Mouse (Mus musculus): ENCODE results near the gene Sephs2. TPM values are rescaled to one million over a fixed set of nuclear protein-coding genes. Genes with fewer than 3 reads are reported as not detected.

Sephs2 gene
- total and polyA plus RNA-seq, 2 experiments from 2014 or later, result 83.2 to 83.9 TPM

- ATAC-seq (no peak), DNase-seq (ENCODE audit: low spot score) (no peak)
- no peak overlapping the region for H3K9ac ChIP-seq (replicated peaks; ENCODE audit: low read length)
- 91% methylated on average over 11 of the region's 11 CpGs for WGBS
- no peak for TF ChIP-seq CTCF (IDR thresholded peaks at IDR 0.05; ENCODE audit: low read depth)
- peaks cover under 1% of the 10 kb centered on the region; the same call in 1 of the 2 replicates for H3K4me1 ChIP-seq (ENCODE audit: insufficient read depth, low read length)
- no peak overlapping the region for H3K4me2 ChIP-seq (ENCODE audit: low read depth, low read length)
- no peaks in the 10 kb centered on the region for H3K9me3 ChIP-seq (ENCODE audit: low read length)
- no peak overlapping the region for H3K27ac ChIP-seq
- no peak overlapping the region for H3K4me3 ChIP-seq (ENCODE audit: low read length)
- no peaks in the 10 kb centered on the region for H3K36me3 ChIP-seq (ENCODE audit: insufficient read depth, low read length)
- H3K27me3 ChIP-seq (ENCODE audit: insufficient read depth, low read length), result no peaks in the 10 kb centered on the region
Measured at GRCm38 (mm10) chr7:127225147-127225995, 48.5 kb downstream of the Sephs2 start.

GRCm38 (mm10) chr7:127224616-127225015 lies 49.2 kb downstream of the Sephs2 start:
- Histone ChIP-seq H3K4me1 (ENCODE audit: insufficient read depth, low read length) (no peaks in the 10 kb centered on the region), H3K27ac (no peak overlapping the region), H3K27me3 (ENCODE audit: insufficient read depth, low read length) (no peaks in the 10 kb centered on the region), H3K4me3 (ENCODE audit: low read length) (no peak overlapping the region), H3K4me2 (ENCODE audit: low read depth, low read length) (no peak overlapping the region), H3K9me3 (ENCODE audit: low read length) (no peaks in the 10 kb centered on the region), H3K36me3 (ENCODE audit: insufficient read depth, low read length) (no peaks in the 10 kb centered on the region), H3K9ac (replicated peaks; ENCODE audit: low read length) (no peak overlapping the region)
- 88% methylated on average over 6 of the region's 6 CpGs for WGBS
- DNase-seq (ENCODE audit: low spot score), result no peak
- no peak for TF ChIP-seq CTCF (IDR thresholded peaks at IDR 0.05; ENCODE audit: low read depth)
- ATAC-seq, result no peak

DNA sequence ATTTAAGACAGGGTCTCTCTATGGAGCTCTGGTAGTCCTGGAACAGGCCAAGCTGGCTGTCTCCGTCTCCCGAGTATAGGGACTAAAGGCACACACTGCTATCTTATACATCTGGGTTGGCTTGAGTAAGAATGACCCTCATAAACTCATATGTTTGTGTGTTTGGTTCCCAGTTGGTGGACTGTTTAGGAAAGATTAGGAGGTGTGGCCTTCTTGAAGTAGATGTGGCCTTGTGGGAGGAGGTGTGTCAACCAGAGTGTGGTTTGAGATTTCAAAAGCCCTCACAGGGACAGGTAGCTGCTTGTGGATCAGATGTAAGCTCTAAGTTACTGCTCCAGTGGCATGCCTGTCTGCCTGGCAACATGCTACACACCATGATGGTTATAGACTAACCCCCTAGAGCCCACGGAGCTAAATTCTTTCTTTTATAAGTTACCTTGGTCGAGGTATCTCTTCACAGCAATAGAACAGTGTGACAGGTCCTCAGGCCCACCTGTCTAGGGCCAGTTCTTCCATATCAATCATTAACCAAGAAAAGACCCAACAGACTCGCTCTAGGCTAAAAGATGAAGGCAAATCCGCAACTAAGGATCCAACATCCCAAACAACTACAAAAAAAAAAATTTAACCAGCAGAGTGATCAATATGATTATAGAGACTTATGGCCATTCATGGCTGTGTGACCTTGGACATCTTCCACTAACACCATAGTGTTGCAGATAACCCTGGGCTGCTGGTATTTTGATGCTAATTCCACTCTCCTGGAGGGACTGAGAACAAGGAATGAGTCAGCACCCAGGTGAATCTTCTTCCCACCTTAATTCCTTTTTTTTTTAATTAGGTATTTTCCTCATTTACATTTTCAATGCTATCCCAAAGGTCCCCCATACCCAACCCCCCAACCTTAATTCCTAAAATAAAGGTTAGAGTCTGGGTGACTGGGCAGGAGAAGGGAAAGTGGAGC lies 50.1 kb downstream of the Sephs2 start:
- DNase-seq (ENCODE audit: low spot score) (no peak), ATAC-seq (no peak)
- Histone ChIP-seq H3K4me2 (ENCODE audit: low read depth, low read length) (no peak overlapping the region), H3K4me1 (ENCODE audit: insufficient read depth, low read length) (no peaks in the 10 kb centered on the region), H3K36me3 (ENCODE audit: insufficient read depth, low read length) (no peaks in the 10 kb centered on the region), H3K9ac (replicated peaks; ENCODE audit: low read length) (no peak overlapping the region), H3K9me3 (ENCODE audit: low read length) (no peaks in the 10 kb centered on the region), H3K27me3 (ENCODE audit: insufficient read depth, low read length) (no peaks in the 10 kb centered on the region), H3K27ac (no peak overlapping the region), H3K4me3 (ENCODE audit: low read length) (no peak overlapping the region)
- 90% methylated on average over 6 of the region's 6 CpGs for WGBS
- no peak for TF ChIP-seq CTCF (IDR thresholded peaks at IDR 0.05; ENCODE audit: low read depth)

DNA sequence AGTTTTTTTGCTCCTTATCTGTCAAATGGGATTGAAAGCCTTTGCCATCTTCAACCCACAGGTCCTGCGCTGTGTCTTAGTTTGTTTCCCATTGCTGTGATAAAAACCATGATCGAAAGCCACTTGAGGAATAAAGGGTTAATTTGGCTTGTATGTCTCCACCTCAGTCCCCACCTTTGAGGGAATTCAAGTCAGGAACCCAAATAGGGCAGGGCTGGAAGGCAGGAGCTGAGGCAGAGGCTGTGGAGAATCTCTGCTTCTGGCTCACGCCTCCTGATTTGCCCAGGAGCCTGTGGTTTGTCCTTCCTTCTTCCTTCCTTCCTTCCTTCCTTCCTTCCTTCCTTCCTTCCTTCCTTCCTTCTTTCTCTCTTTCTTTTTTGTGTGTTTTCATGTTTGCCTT lies 50.7 kb downstream of the Sephs2 start:
- no peak for TF ChIP-seq CTCF (IDR thresholded peaks at IDR 0.05; ENCODE audit: low read depth)
- Histone ChIP-seq H3K4me3 (ENCODE audit: low read length) (no peak overlapping the region), H3K27ac (no peak overlapping the region), H3K4me1 (ENCODE audit: insufficient read depth, low read length) (no peaks in the 10 kb centered on the region), H3K9ac (replicated peaks; ENCODE audit: low read length) (no peak overlapping the region), H3K4me2 (ENCODE audit: low read depth, low read length) (no peak overlapping the region), H3K9me3 (ENCODE audit: low read length) (no peaks in the 10 kb centered on the region), H3K27me3 (ENCODE audit: insufficient read depth, low read length) (no peaks in the 10 kb centered on the region), H3K36me3 (ENCODE audit: insufficient read depth, low read length) (no peaks in the 10 kb centered on the region)
- ATAC-seq, result no peak
- DNase-seq (ENCODE audit: low spot score), result no peak
- WGBS, result 97% methylated on average over 3 of the region's 3 CpGs

Other genes with a start within 250 kb of the Sephs2 start
- gene Maz, start 247.0 kb downstream of the Sephs2 start, total RNA-seq (2014; rRNA removed), result 222 and 237 TPM in 2 replicates
- 69.3 and 70.5 TPM in 2 replicates for gene Maz, start 247.0 kb downstream of the Sephs2 start, polyA plus RNA-seq (2015; fragmentation: Nextera tagmentation; extraction: Ambion mirVana)
- 8.1 and 9.1 TPM in 2 replicates for gene Kif22, start 231.6 kb downstream of the Sephs2 start, total RNA-seq (2014; rRNA removed)
- gene Kif22, start 231.6 kb downstream of the Sephs2 start, polyA plus RNA-seq (2015; fragmentation: Nextera tagmentation; extraction: Ambion mirVana), result 24.5 and 29.3 TPM in 2 replicates
- gene Zg16, start 186.7 kb downstream of the Sephs2 start, total RNA-seq (2014; rRNA removed), result not detected in 2 replicates
- gene Zg16, start 186.7 kb downstream of the Sephs2 start, polyA plus RNA-seq (2015; fragmentation: Nextera tagmentation; extraction: Ambion mirVana), result not detected in 2 replicates
- 0.68 and 2.3 TPM in 2 replicates for gene AI467606, start 182.7 kb downstream of the Sephs2 start, total RNA-seq (2014; rRNA removed)
- 1.0 and 1.1 TPM in 2 replicates for gene AI467606, start 182.7 kb downstream of the Sephs2 start, polyA plus RNA-seq (2015; fragmentation: Nextera tagmentation; extraction: Ambion mirVana)
- gene Qprt, start 151.8 kb downstream of the Sephs2 start, total RNA-seq (2014; rRNA removed), result 1.0 and 2.0 TPM in 2 replicates
- gene Qprt, start 151.8 kb downstream of the Sephs2 start, polyA plus RNA-seq (2015; fragmentation: Nextera tagmentation; extraction: Ambion mirVana), result 1.7 and 1.8 TPM in 2 replicates
- gene Spn, start 136.2 kb downstream of the Sephs2 start, total RNA-seq (2014; rRNA removed), result 0.11 and 0.21 TPM in 2 replicates
- gene Spn, start 136.2 kb downstream of the Sephs2 start, polyA plus RNA-seq (2015; fragmentation: Nextera tagmentation; extraction: Ambion mirVana), result 0.05 and 0.09 TPM in 2 replicates
- 59.7 and 75.0 TPM in 2 replicates for gene Cd2bp2, start 78.0 kb downstream of the Sephs2 start, total RNA-seq (2014; rRNA removed)
- gene Cd2bp2, start 78.0 kb downstream of the Sephs2 start, polyA plus RNA-seq (2015; fragmentation: Nextera tagmentation; extraction: Ambion mirVana), result 57.0 and 62.3 TPM in 2 replicates
- 68.6 and 69.4 TPM in 2 replicates for gene Tbc1d10b, start 65.6 kb downstream of the Sephs2 start, total RNA-seq (2014; rRNA removed)
- gene Tbc1d10b, start 65.6 kb downstream of the Sephs2 start, polyA plus RNA-seq (2015; fragmentation: Nextera tagmentation; extraction: Ambion mirVana), result 25.4 and 28.1 TPM in 2 replicates
- gene Mylpf, start 65.2 kb downstream of the Sephs2 start, total RNA-seq (2014; rRNA removed), result 15.5 TPM in 1 of 2 replicates, not detected in the other
- gene Mylpf, start 65.2 kb downstream of the Sephs2 start, polyA plus RNA-seq (2015; fragmentation: Nextera tagmentation; extraction: Ambion mirVana), result 3.0 and 3.1 TPM in 2 replicates
- gene Zfp553, start 41.0 kb downstream of the Sephs2 start, total RNA-seq (2014; rRNA removed), result 41.0 and 43.3 TPM in 2 replicates
- gene Zfp553, start 41.0 kb downstream of the Sephs2 start, polyA plus RNA-seq (2015; fragmentation: Nextera tagmentation; extraction: Ambion mirVana), result 31.7 and 33.9 TPM in 2 replicates
- gene Sept1, start 40.9 kb downstream of the Sephs2 start, total RNA-seq (2014; rRNA removed), result 4.6 and 5.0 TPM in 2 replicates
- 3.8 and 5.2 TPM in 2 replicates for gene Sept1, start 40.9 kb downstream of the Sephs2 start, polyA plus RNA-seq (2015; fragmentation: Nextera tagmentation; extraction: Ambion mirVana)
- gene Zfp771, start 29.8 kb downstream of the Sephs2 start, total RNA-seq (2014; rRNA removed), result 101 and 108 TPM in 2 replicates
- gene Zfp771, start 29.8 kb downstream of the Sephs2 start, polyA plus RNA-seq (2015; fragmentation: Nextera tagmentation; extraction: Ambion mirVana), result 89.0 and 89.2 TPM in 2 replicates
- 94.1 and 102 TPM in 2 replicates for gene Dctpp1, start 13.3 kb downstream of the Sephs2 start, total RNA-seq (2014; rRNA removed)
- 112 and 119 TPM in 2 replicates for gene Dctpp1, start 13.3 kb downstream of the Sephs2 start, polyA plus RNA-seq (2015; fragmentation: Nextera tagmentation; extraction: Ambion mirVana)
- gene Itgal, start 22.2 kb upstream of the Sephs2 start, total RNA-seq (2014; rRNA removed), result 0.11 TPM in 1 of 2 replicates, not detected in the other
- gene Itgal, start 22.2 kb upstream of the Sephs2 start, polyA plus RNA-seq (2015; fragmentation: Nextera tagmentation; extraction: Ambion mirVana), result 0.10 and 0.26 TPM in 2 replicates
- gene Zfp768, start 71.5 kb upstream of the Sephs2 start, total RNA-seq (2014; rRNA removed), result 47.7 and 53.6 TPM in 2 replicates
- 13.4 and 15.7 TPM in 2 replicates for gene Zfp768, start 71.5 kb upstream of the Sephs2 start, polyA plus RNA-seq (2015; fragmentation: Nextera tagmentation; extraction: Ambion mirVana)
- gene Zfp747, start 102.0 kb upstream of the Sephs2 start, total RNA-seq (2014; rRNA removed), result 7.9 and 10.0 TPM in 2 replicates
- gene Zfp747, start 102.0 kb upstream of the Sephs2 start, polyA plus RNA-seq (2015; fragmentation: Nextera tagmentation; extraction: Ambion mirVana), result 4.0 and 4.5 TPM in 2 replicates
- 2.7 and 5.5 TPM in 2 replicates for gene 9130019O22Rik, start 113.1 kb upstream of the Sephs2 start, total RNA-seq (2014; rRNA removed)
- gene 9130019O22Rik, start 113.1 kb upstream of the Sephs2 start, polyA plus RNA-seq (2015; fragmentation: Nextera tagmentation; extraction: Ambion mirVana), result 1.2 and 1.8 TPM in 2 replicates
- gene E430018J23Rik, start 119.6 kb upstream of the Sephs2 start, total RNA-seq (2014; rRNA removed), result 13.8 and 15.5 TPM in 2 replicates
- 1.8 and 2.2 TPM in 2 replicates for gene E430018J23Rik, start 119.6 kb upstream of the Sephs2 start, polyA plus RNA-seq (2015; fragmentation: Nextera tagmentation; extraction: Ambion mirVana)
- 4.0 and 5.0 TPM in 2 replicates for gene Zfp764, start 132.8 kb upstream of the Sephs2 start, total RNA-seq (2014; rRNA removed)
- gene Zfp764, start 132.8 kb upstream of the Sephs2 start, polyA plus RNA-seq (2015; fragmentation: Nextera tagmentation; extraction: Ambion mirVana), result 2.7 and 3.0 TPM in 2 replicates
- gene Zfp688, start 148.0 kb upstream of the Sephs2 start, total RNA-seq (2014; rRNA removed), result 15.0 and 22.1 TPM in 2 replicates
- 31.7 and 33.2 TPM in 2 replicates for gene Zfp688, start 148.0 kb upstream of the Sephs2 start, polyA plus RNA-seq (2015; fragmentation: Nextera tagmentation; extraction: Ambion mirVana)
- 8.6 and 9.4 TPM in 2 replicates for gene Zfp689, start 175.1 kb upstream of the Sephs2 start, total RNA-seq (2014; rRNA removed)
- gene Zfp689, start 175.1 kb upstream of the Sephs2 start, polyA plus RNA-seq (2015; fragmentation: Nextera tagmentation; extraction: Ambion mirVana), result 7.7 and 7.9 TPM in 2 replicates
- gene Prr14, start 185.6 kb upstream of the Sephs2 start, total RNA-seq (2014; rRNA removed), result 57.2 and 58.5 TPM in 2 replicates
- gene Prr14, start 185.6 kb upstream of the Sephs2 start, polyA plus RNA-seq (2015; fragmentation: Nextera tagmentation; extraction: Ambion mirVana), result 27.0 and 31.4 TPM in 2 replicates
- gene Fbrs, start 205.1 kb upstream of the Sephs2 start, total RNA-seq (2014; rRNA removed), result 36.6 and 40.7 TPM in 2 replicates
- gene Fbrs, start 205.1 kb upstream of the Sephs2 start, polyA plus RNA-seq (2015; fragmentation: Nextera tagmentation; extraction: Ambion mirVana), result 10.4 and 12.1 TPM in 2 replicates
- 49.0 and 174 TPM in 2 replicates for gene Srcap, start 237.9 kb upstream of the Sephs2 start, total RNA-seq (2014; rRNA removed)
- gene Srcap, start 237.9 kb upstream of the Sephs2 start, polyA plus RNA-seq (2015; fragmentation: Nextera tagmentation; extraction: Ambion mirVana), result 29.4 and 29.7 TPM in 2 replicates
- 18.9 and 27.6 TPM in 2 replicates for gene Gm42715, start 245.5 kb upstream of the Sephs2 start, total RNA-seq (2014; rRNA removed)
- 11.1 and 11.2 TPM in 2 replicates for gene Gm42715, start 245.5 kb upstream of the Sephs2 start, polyA plus RNA-seq (2015; fragmentation: Nextera tagmentation; extraction: Ambion mirVana)

All from hindbrain, postnatal 0 days (tissue).